Mouse (Mus musculus): Measurements from ENCODE around the gene Zdhhc14. TPM values are rescaled to one million over a fixed set of nuclear protein-coding genes. Genes with fewer than 3 reads are reported as not detected.
A peak's percentile ranks its signal among the peaks of the same experiment; 100 is the strongest.

The Zdhhc14 gene
- polyA plus RNA-seq, 1 experiment from 2014 or later = 52.7 TPM

DNA sequence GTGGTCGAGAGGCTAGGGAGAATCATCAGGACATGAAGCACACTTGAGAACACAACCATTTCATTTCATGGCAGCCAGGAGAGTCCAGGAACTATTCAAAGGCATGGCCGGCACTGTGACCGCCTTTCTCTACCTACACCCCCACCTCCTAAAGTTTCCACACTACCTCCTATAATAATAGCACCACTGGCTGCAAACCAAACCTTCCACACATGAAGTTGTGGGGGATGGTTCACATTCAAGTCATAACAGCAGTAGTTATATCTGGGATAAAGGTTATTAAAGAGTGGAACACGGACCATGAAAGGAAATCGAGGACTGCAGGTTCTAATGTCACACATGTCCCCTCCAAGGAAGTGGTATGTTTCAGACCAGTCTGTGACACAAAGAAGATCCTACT is 90.6 kb downstream of the Zdhhc14 start:
- Histone ChIP-seq H3K79me2 (ENCODE audit: inconsistent target) (peaks cover 80% of the 10 kb centered on the region), H3K36me3 (ENCODE audit: inconsistent target) (no peaks in the 10 kb centered on the region), H3K27ac (0 out of 2 replicates have a peak overlapping the region, but pooled peaks have one; percentile 17), H3K4me3 (ENCODE audit: inconsistent target) (no peak overlapping the region)
- 88% methylated on average over 5 of the region's 5 CpGs for WGBS (ENCODE audit: missing documents)

DNA sequence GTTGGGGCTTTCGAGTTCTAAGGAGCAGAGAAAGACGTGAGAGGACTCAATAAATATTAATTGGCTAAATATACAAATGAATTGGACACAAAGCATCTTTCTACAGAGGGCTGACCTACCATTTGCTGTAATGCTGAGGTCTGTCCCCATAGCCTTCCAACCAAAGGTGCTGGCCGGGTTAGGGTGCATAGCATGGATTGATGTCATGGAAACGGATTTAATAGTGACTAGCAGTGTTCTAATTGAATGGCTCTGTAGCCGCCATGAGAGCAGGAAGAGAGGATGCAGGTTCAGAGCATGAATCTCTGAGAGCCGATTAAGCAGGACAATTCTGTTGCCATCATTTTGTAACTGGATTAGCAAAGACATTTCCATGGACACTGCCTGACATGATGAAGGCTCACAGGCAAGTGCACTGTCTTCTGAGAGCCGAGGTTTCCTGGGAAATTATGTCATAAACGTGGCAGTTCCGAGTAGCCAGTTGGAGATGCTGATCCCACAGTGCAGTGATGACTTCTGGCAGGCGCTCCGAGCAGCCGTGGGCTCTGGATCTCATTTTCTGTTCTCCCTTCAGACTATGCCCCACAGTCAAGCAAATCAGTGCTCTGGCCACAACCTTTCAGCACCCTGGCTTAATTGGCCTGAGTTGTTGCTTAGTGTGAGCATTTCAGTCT is 91.3 kb downstream of the Zdhhc14 start:
- Histone ChIP-seq H3K79me2 (ENCODE audit: inconsistent target) (peaks cover 80% of the 10 kb centered on the region; the same call in 1 of the 2 replicates), H3K27ac (no peak overlapping the region), H3K4me3 (ENCODE audit: inconsistent target) (no peak overlapping the region), H3K36me3 (ENCODE audit: inconsistent target) (no peaks in the 10 kb centered on the region)
- WGBS (ENCODE audit: missing documents) = 93% methylated on average over 12 of the region's 12 CpGs

DNA sequence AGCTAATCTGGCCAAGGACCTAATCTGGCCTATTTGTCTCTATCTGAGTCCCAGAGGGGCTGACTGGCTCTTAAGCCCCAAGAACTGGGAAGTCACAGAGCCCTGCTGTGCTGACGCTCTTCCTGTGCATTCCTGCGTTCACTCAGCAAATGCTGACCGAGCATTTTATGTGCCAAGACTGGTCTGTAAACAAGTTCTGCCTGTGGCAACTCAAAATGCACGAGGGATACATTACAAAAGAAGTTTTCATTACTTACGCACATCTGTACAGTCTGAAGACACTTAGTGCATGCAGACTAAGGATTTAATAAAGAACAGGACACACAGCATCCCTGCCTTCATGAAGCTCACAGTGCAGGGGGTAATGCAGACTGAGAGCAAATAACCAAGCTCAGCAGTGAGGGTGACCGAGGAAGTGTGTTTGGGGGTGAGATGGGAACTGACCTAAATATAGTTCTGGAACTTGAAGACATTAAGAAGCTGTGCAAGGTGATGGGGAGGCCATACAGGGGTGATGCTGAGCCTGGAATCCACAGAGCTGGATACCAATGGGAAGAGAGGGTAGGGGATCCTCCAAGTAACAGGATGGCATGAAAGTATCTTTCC is 99.3 kb downstream of the Zdhhc14 start:
- WGBS (ENCODE audit: missing documents) = 8% methylated on average over 6 of the region's 6 CpGs
- H3K79me2 ChIP-seq (ENCODE audit: inconsistent target) = peaks cover 71% of the 10 kb centered on the region
- H3K27ac ChIP-seq = peak overlapping the region; percentile 88
- H3K4me3 ChIP-seq (ENCODE audit: inconsistent target) = no peak overlapping the region
- H3K36me3 ChIP-seq (ENCODE audit: inconsistent target) = no peaks in the 10 kb centered on the region

DNA sequence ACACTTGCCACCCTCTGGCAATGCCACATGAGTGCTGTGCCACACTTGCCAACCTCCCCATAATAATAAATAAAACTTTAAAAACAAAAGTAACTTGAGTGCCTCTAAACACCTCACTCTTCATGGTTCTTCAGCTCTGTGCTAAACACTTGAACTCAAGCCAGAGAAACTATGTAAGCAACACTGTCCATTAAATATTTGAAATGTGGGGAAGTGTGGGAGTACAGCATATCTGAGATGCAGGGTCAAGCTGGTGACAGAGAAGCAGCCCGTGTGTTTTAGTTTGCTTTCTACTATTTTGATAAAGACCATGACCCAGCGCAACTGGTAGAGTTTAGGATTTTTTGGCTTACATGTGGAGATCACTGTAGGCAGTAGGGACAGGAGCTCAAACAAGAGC is 100.7 kb downstream of the Zdhhc14 start:
- 100% methylated on average over 2 of the region's 2 CpGs for WGBS (ENCODE audit: missing documents)
- Histone ChIP-seq H3K79me2 (ENCODE audit: inconsistent target) (peaks cover 70% of the 10 kb centered on the region), H3K36me3 (ENCODE audit: inconsistent target) (no peaks in the 10 kb centered on the region), H3K27ac (peak overlapping the region; percentile 88), H3K4me3 (ENCODE audit: inconsistent target) (no peak overlapping the region)

DNA sequence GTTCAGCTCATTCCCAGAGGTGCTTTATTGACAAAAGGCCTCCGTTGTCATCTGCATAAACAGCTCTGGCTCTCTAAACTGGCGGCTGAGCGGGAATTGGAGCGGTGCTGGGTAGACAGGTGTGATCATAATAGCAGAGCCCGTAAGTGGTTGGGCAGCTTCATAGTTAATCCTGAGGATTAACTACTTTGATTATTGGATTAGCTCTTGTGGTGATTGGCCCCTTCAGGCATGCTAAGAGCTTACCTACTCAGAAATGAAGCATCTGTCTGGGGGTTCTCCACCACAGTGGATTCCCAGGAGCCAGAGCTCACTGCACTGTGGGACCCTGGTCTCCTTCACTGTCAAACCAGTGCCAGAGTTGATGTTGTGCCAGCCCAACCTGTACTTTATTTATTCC is 102.7 kb downstream of the Zdhhc14 start:
- WGBS (ENCODE audit: missing documents) = 98% methylated on average over 5 of the region's 5 CpGs

DNA sequence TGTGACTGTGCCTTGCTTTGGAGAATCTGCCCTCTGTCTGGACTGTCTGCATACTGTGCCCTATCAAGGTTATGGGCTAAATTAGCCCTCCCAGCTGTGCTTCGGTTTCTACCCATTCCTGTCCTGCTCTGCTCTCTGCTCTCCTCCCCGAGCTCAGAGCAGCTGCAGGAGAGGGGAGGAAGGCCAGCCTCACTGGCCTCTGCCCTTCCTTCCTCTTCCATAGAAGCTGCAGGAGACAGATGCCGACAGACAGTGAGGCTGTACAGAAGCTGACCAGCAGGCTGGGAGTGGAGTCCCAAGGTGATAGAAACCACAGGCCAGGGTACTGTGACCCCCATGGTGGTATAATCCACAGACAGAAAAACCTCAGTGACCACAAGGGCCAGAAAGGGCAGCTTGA is 104.1 kb downstream of the Zdhhc14 start:
- WGBS (ENCODE audit: missing documents) = 5% methylated on average over 3 of the region's 3 CpGs
- Histone ChIP-seq H3K4me3 (ENCODE audit: inconsistent target) (no peak overlapping the region), H3K27ac (peak overlapping the region; percentile 41), H3K36me3 (ENCODE audit: inconsistent target) (no peaks in the 10 kb centered on the region), H3K79me2 (ENCODE audit: inconsistent target) (peaks cover 72% of the 10 kb centered on the region)

More for the DNA sequence above, 102.7 kb downstream of the Zdhhc14 start:
- no peaks in the 10 kb centered on the region for H3K36me3 ChIP-seq (ENCODE audit: inconsistent target)
- no peak overlapping the region for H3K4me3 ChIP-seq (ENCODE audit: inconsistent target)
- H3K27ac ChIP-seq = no peak overlapping the region
- H3K79me2 ChIP-seq (ENCODE audit: inconsistent target) = peaks cover 71% of the 10 kb centered on the region

DNA sequence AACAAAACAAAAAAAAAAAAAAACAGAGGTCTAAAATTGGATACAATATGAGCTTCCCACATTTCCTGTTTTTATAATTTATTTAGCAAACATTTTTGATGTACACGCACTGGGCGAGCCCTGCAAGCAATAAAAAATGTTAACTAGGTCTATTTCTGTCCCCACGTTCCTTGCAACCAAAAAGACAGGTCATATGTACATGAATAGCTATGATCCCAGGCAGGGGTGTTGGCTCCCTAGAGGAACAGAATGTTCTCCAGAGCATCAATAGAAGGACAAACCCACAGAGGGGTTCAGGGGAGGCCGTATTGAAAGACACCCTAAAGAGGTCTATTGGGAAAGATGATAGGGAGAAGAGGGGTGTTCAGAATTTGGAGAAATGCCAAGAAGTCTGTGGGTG is 106.6 kb downstream of the Zdhhc14 start:
- Histone ChIP-seq H3K36me3 (ENCODE audit: inconsistent target) (no peaks in the 10 kb centered on the region), H3K4me3 (ENCODE audit: inconsistent target) (no peak overlapping the region), H3K79me2 (ENCODE audit: inconsistent target) (peaks cover 76% of the 10 kb centered on the region), H3K27ac (no peak overlapping the region)
- 94% methylated on average over 4 of the region's 4 CpGs for WGBS (ENCODE audit: missing documents)

DNA sequence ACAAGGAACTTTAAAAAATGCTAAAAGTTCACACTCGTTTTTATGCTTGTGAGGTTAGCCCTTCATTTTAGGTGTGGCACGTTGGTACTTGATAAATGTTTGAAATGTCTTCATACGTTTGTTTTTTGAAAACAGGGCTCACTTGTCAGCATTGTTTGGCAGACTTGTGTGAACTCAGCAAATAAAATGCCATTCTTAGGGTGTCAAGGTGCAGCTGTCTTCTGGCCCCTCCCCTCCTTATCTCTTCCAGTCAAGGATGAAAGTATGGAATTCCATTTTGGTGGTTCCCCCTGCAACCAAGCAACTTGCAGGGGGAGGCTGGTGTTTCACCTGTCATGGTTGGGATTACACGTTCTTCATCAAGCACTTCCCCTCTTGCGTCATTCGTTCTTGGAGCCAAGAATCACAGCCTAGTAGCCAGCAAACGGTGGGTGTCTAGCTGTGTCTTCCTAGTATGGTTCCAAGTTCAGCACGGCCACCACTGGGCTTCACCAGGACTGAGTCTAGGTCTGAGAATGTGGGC is 108.2 kb downstream of the Zdhhc14 start:
- Histone ChIP-seq H3K36me3 (ENCODE audit: inconsistent target) (no peaks in the 10 kb centered on the region), H3K79me2 (ENCODE audit: inconsistent target) (peaks cover 69% of the 10 kb centered on the region; the same call in 1 of the 2 replicates), H3K27ac (no peak overlapping the region), H3K4me3 (ENCODE audit: inconsistent target) (no peak overlapping the region)
- WGBS (ENCODE audit: missing documents) = 68% methylated on average over 8 of the region's 8 CpGs

DNA sequence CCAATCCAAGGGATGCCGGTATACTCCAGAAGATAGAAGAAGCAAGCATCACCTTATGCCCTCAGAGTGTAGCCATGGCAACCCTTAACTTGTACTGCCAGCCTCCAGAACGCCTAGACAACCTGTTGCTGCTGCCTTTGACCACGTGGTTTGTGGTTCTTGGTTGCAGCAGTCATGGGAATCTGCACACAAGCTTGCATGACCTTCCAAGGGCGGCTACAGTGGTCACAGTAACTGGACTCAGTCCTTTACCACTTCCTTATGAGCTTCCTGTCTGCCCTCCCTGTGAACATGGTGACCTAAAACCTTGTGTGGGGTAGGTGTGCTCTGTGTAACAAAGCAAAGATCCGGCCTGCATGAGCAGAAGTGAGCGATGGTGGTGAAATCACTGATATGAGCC is 109.6 kb downstream of the Zdhhc14 start:
- H3K4me3 ChIP-seq (ENCODE audit: inconsistent target) = no peak overlapping the region
- H3K36me3 ChIP-seq (ENCODE audit: inconsistent target) = no peaks in the 10 kb centered on the region
- H3K79me2 ChIP-seq (ENCODE audit: inconsistent target) = peaks cover 74% of the 10 kb centered on the region
- 22% methylated on average over 6 of the region's 6 CpGs for WGBS (ENCODE audit: missing documents)
- H3K27ac ChIP-seq = peak overlapping the region; percentile 15; the same call in 1 of the 2 replicates

DNA sequence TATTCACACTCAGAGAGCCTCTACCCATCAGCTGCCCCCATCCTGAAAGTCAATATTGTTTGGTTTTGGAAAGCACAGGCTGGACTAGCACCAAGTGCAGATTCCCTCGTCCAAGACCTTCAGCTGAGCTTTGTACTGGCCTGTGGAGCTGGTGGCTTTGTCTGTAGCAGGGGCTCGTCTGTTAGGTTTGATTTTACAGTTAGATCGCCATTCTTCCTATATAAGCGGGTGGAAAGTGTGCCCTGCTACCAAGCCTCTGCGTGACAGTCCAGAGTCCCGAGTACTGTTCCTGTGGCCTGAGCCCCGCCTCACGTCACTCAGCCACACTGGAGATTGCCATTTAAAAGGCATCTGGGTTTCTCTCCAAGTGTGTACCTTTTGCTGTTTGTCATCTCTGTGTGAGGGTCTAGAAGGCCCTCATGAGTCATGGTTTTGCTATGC is 113.8 kb downstream of the Zdhhc14 start:
- H3K4me3 ChIP-seq (ENCODE audit: inconsistent target) = no peak overlapping the region
- no peak overlapping the region for H3K27ac ChIP-seq
- 94% methylated on average over 8 of the region's 8 CpGs for WGBS (ENCODE audit: missing documents)
- no peaks in the 10 kb centered on the region for H3K36me3 ChIP-seq (ENCODE audit: inconsistent target)
- peaks cover 67% of the 10 kb centered on the region for H3K79me2 ChIP-seq (ENCODE audit: inconsistent target)

DNA sequence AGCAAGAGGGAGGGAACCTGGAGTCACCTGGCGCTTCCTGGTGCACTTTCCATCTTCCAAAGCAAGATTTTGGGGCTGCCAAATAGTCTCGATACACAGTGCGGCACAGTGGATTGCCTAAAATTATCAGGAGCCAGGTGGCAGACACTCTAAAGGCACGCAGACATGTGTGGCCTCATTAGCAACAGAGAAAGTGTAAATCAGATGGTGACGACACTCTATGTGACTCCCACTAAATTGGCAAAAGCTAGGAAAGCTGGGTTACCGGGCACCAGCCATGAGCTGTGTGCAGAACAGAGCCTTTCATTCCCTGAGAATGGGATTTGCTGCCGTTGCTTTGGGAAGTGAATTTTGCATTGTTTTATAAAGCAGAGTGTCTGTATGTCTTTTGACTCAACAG is 115.0 kb downstream of the Zdhhc14 start:
- WGBS (ENCODE audit: missing documents) = 98% methylated on average over 7 of the region's 7 CpGs
- Histone ChIP-seq H3K36me3 (ENCODE audit: inconsistent target) (no peaks in the 10 kb centered on the region), H3K4me3 (ENCODE audit: inconsistent target) (no peak overlapping the region), H3K27ac (no peak overlapping the region), H3K79me2 (ENCODE audit: inconsistent target) (peaks cover 72% of the 10 kb centered on the region)

DNA sequence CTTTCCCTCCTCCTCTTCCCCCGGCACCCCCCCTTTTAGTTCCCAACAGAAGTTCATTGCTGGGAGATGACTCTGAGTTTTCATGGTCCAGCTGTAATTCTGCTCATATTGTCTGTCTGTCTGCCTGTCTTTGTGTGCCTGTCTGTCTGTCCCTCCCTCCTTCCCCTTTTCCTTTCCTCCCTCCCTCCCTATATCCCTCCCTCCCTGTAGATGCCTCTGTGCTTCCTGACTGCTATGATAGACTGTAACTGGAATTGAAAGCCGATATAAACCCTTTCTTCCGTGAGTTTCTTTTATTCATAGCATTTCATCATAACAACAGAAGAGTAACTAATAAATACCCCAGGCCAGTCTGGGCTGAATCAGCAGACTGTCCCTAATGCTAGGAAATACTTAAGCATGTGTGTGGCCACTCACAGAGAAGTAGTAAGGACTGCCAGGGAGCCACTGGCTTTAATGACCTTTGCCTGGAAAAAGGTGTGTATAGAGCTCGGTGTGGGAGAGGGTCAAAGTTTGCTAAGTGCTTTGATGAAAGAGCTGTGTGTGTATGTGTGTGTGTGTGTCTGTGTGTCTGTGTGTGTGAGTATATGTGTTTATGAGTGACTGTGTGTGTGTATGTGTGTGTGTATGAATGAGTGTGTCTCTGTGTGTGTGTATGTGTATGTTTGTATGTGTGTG is 117.7 kb downstream of the Zdhhc14 start:
- Histone ChIP-seq H3K4me3 (ENCODE audit: inconsistent target) (no peak overlapping the region), H3K36me3 (ENCODE audit: inconsistent target) (no peaks in the 10 kb centered on the region), H3K79me2 (ENCODE audit: inconsistent target) (peaks cover 61% of the 10 kb centered on the region), H3K27ac (no peak overlapping the region)
- 97% methylated on average over 4 of the region's 4 CpGs for WGBS (ENCODE audit: missing documents)

DNA sequence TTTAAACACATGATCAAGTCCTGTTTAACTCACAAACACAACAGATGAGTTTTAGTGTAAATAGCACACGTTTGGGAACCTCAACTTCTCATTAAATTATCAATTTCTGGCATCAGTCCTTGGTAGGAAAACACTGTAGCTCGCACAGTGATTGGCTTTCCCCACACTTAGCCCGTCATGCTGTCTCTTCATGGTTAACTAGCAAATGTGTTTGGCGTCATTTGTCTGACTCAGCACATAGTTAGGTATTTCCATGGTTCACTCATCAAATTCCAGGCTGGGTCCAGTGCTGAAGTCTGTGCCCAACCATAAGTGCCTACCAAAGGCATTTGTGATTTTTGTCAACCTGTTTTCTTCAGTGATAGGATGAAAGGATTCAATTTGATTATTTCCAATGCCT is 119.9 kb downstream of the Zdhhc14 start:
- Histone ChIP-seq H3K4me3 (ENCODE audit: inconsistent target) (no peak overlapping the region), H3K36me3 (ENCODE audit: inconsistent target) (no peaks in the 10 kb centered on the region), H3K79me2 (ENCODE audit: inconsistent target) (peaks cover 62% of the 10 kb centered on the region; the same call in 1 of the 2 replicates), H3K27ac (no peak overlapping the region)
- WGBS (ENCODE audit: missing documents) = 93% methylated on average over 4 of the region's 4 CpGs

DNA sequence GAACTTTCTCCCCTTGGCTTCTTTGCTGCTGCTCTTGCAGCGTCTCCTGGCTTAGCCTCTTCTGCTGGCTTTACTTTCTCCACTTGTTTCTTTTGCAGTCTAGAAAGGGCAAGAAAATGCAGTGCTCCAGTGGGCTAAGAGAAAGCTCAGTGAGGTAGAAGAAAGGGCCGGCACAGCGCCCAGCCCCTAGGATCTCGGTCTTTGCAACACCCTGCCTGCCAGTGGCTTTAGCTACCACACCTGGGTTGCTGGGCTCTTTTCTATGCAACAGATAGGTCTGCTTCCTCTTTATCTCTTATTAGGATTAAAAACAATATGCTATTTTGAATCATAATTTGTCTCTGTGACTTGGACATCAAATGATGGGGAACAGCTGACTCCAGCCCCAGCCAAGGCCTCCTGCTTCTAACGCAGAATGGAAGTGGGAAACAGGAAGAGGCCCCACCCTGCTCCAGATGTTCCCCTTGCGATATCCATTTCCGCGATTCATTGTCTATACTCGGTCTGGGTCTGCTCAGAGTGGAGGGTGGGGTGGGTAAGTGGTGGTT is 122.5 kb downstream of the Zdhhc14 start:
- H3K4me3 ChIP-seq (ENCODE audit: inconsistent target) = no peak overlapping the region
- WGBS (ENCODE audit: missing documents) = 72% methylated on average over 9 of the region's 9 CpGs
- H3K36me3 ChIP-seq (ENCODE audit: inconsistent target) = no peaks in the 10 kb centered on the region
- H3K79me2 ChIP-seq (ENCODE audit: inconsistent target) = peaks cover 44% of the 10 kb centered on the region; the same call in 1 of the 2 replicates
- H3K27ac ChIP-seq = no peak overlapping the region

Data from macrophage (primary cell).